Mouse (Mus musculus) liver, postnatal 0 days (tissue): Measurements from ENCODE around the gene Ubr1. TPM values are rescaled to one million over a fixed set of nuclear protein-coding genes. Genes with fewer than 3 reads are reported as not detected.
A peak's percentile ranks its signal among the peaks of the same experiment; 100 is the strongest.

ENCODE experiments used
- ATAC-seq: fragments of 200-750 bp; cut with Nextera tagmentation; 2 replicates; pipeline ENCODE4 v1.8.0; 2017; ENCODE audit warnings: mild to moderate bottlenecking, moderate library complexity
- DNase-seq: peaks from one replicate; pipeline ENCODE4 v3.0.0-alpha.2; 2016
- H3K27ac ChIP-seq: fragments of 300-500 bp; sonication (generic); 2 replicates; pipeline ENCODE4 v1.5.1; 2014; ENCODE audit warnings: antibody characterized with exemption, moderate library complexity, mild to moderate bottlenecking, low read depth
- H3K27me3 ChIP-seq: fragments of 300-500 bp; sonication (generic); 2 replicates; pipeline ENCODE4 v1.6.1; 2014; ENCODE audit warnings: low read length, control low read depth, mixed read lengths; ENCODE audit not compliant: insufficient read depth
- H3K36me3 ChIP-seq: fragments of 300-500 bp; sonication (generic); replicated peaks from 2 replicates; pipeline ENCODE4 v1.6.1; 2014; ENCODE audit warnings: mild to moderate bottlenecking, control low read depth, low read length, moderate library complexity, mixed read lengths; ENCODE audit not compliant: insufficient read depth
- H3K4me1 ChIP-seq: fragments of 300-500 bp; sonication (generic); 2 replicates; pipeline ENCODE4 v1.6.1; 2014; ENCODE audit warnings: antibody characterized with exemption, mild to moderate bottlenecking, control low read depth; ENCODE audit not compliant: insufficient read depth
- H3K4me2 ChIP-seq: fragments of 300-500 bp; sonication (generic); 2 replicates; pipeline ENCODE4 v1.6.1; 2014; ENCODE audit warnings: low read depth, mild to moderate bottlenecking, low read length, moderate library complexity, mixed read lengths
- H3K4me3 ChIP-seq: fragments of 300-500 bp; sonication (generic); 2 replicates; pipeline ENCODE4 v1.5.1; 2014; ENCODE audit warnings: low read depth, low read length
- H3K9ac ChIP-seq: fragments of 300-500 bp; sonication (generic); replicated peaks from 2 replicates; pipeline ENCODE4 v1.6.1; 2014; ENCODE audit warnings: mild to moderate bottlenecking, moderate library complexity
- H3K9me3 ChIP-seq: fragments of 300-500 bp; sonication (generic); 2 replicates; pipeline ENCODE4 v1.6.1; 2016; ENCODE audit warnings: mild to moderate bottlenecking, control low read depth, low read length, mixed read lengths
- CTCF ChIP-seq: sonication (generic); IDR thresholded peaks from 2 replicates; pipeline ENCODE4 v1.5.1; 2016; ENCODE audit warnings: antibody characterized with exemption, low read depth
- EP300 ChIP-seq: IDR thresholded peaks from 2 replicates; pipeline ENCODE4 v1.6.1; 2016; ENCODE audit warnings: antibody characterized with exemption, low read depth, mild to moderate bottlenecking
- WGBS: fragments of 180-500 bp; shearing (Covaris S2); extraction: QIAGEN DNeasy Blood & Tissue Kit; methylation state at CpG from one replicate; pipeline ENCODE4 v1.1.7; 2014; ENCODE audit not compliant: insufficient replicate concordance; 5-methylcytosine and 5-hydroxymethylcytosine counted together
- polyA plus RNA-seq: library from polyadenylated mRNA; unstranded; fragments of >200 nt; fragmentation: Nextera tagmentation; extraction: Ambion mirVana; gene quantifications from 2 replicates; pipeline ENCODE4 v1.2.1, GENCODE M21; 2015

The Ubr1 gene
- polyA plus RNA-seq, 1 experiment from 2014 or later, result 6.6 TPM

- DNase-seq, result no peak
- Histone ChIP-seq H3K4me1 (no peaks in the 10 kb centered on the region), H3K4me2 (no peak overlapping the region), H3K9me3 (no peaks in the 10 kb centered on the region), H3K9ac (no peak overlapping the region), H3K27ac (no peak overlapping the region), H3K4me3 (no peak overlapping the region), H3K27me3 (no peaks in the 10 kb centered on the region), H3K36me3 (peaks cover 43% of the 10 kb centered on the region)
- ATAC-seq, result no peak
- WGBS, result 85% methylated on average over 2 of the region's 2 CpGs
- TF ChIP-seq CTCF, result no peak
Observed at GRCm38 (mm10) chr2:120873192-120873591, 97.3 kb downstream of the Ubr1 start.

GRCm38 (mm10) chr2:120871447-120872336 is 98.8 kb downstream of the Ubr1 start:
- DNase-seq, result no peak
- TF ChIP-seq EP300, result no peak
- TF ChIP-seq CTCF, result no peak
- ATAC-seq, result no peak
- H3K4me1 ChIP-seq, result no peaks in the 10 kb centered on the region
- H3K9ac ChIP-seq, result no peak overlapping the region
- H3K36me3 ChIP-seq, result peaks cover 46% of the 10 kb centered on the region
- H3K27me3 ChIP-seq, result no peaks in the 10 kb centered on the region
- H3K4me2 ChIP-seq, result no peak overlapping the region
- no peak overlapping the region for H3K4me3 ChIP-seq
- no peak overlapping the region for H3K27ac ChIP-seq
- WGBS, result 83% methylated on average over 9 of the region's 9 CpGs
- H3K9me3 ChIP-seq, result no peaks in the 10 kb centered on the region

- H3K27ac ChIP-seq, result no peak overlapping the region
- H3K9me3 ChIP-seq, result no peaks in the 10 kb centered on the region
- no peak overlapping the region for H3K4me3 ChIP-seq
- TF ChIP-seq CTCF, result no peak
- TF ChIP-seq EP300, result no peak
- H3K4me1 ChIP-seq, result no peaks in the 10 kb centered on the region
- WGBS, result 92% methylated on average over 5 of the region's 5 CpGs
- DNase-seq, result no peak
- ATAC-seq, result no peak
- H3K4me2 ChIP-seq, result no peak overlapping the region
- H3K27me3 ChIP-seq, result no peaks in the 10 kb centered on the region
- peaks cover 47% of the 10 kb centered on the region for H3K36me3 ChIP-seq
- H3K9ac ChIP-seq, result no peak overlapping the region
Observed at GRCm38 (mm10) chr2:120867336-120867735, 103.2 kb downstream of the Ubr1 start.

GRCm38 (mm10) chr2:120866561-120866960 is 104.0 kb downstream of the Ubr1 start:
- Histone ChIP-seq H3K36me3 (peaks cover 52% of the 10 kb centered on the region), H3K9me3 (no peaks in the 10 kb centered on the region), H3K27me3 (no peaks in the 10 kb centered on the region), H3K4me3 (no peak overlapping the region), H3K4me1 (no peaks in the 10 kb centered on the region), H3K4me2 (no peak overlapping the region), H3K9ac (no peak overlapping the region), H3K27ac (no peak overlapping the region)
- TF ChIP-seq CTCF (peak; percentile 73), EP300 (no peak)
- peak; percentile 61 for DNase-seq
- no peak for ATAC-seq
- 15% methylated on average over 1 of the region's 1 CpGs for WGBS

DNA sequence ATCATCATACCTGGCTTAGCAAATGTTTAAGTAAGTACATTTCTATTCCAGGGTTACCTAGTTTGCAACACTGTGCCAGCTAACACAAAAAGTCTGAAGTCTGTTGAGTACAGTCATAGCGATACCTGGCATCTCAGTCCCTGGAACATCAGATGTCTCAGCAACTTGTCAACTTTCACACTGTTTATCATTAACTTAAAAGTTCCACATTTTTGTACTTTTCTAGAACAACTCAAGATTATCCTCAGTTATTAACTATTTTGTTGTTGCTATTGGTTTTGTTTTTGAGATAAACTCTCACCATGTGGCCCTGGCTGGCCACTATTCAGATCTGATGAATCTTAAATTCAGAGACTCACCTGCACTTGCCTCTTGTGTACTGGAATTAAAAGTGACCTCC is 107.1 kb downstream of the Ubr1 start:
- whole genome bisulfite sequencing, result 95% methylated on average over 1 of the region's 1 CpGs
- peaks cover 53% of the 10 kb centered on the region for H3K36me3 ChIP-seq
- H3K4me1 ChIP-seq, result no peaks in the 10 kb centered on the region
- H3K4me3 ChIP-seq, result no peak overlapping the region
- DNase-seq, result no peak
- no peak overlapping the region for H3K9ac ChIP-seq
- no peak overlapping the region for H3K27ac ChIP-seq
- H3K4me2 ChIP-seq, result no peak overlapping the region
- TF ChIP-seq CTCF (no peak), EP300 (no peak)
- H3K9me3 ChIP-seq, result no peaks in the 10 kb centered on the region
- no peaks in the 10 kb centered on the region for H3K27me3 ChIP-seq
- ATAC-seq, result no peak

GRCm38 (mm10) chr2:120860699-120861098 is 109.8 kb downstream of the Ubr1 start:
- H3K27me3 ChIP-seq, result no peaks in the 10 kb centered on the region
- H3K4me3 ChIP-seq, result no peak overlapping the region
- peaks cover 42% of the 10 kb centered on the region for H3K36me3 ChIP-seq
- H3K9me3 ChIP-seq, result no peaks in the 10 kb centered on the region
- 83% methylated on average over 1 of the region's 1 CpGs for WGBS
- DNase-seq, result no peak
- H3K27ac ChIP-seq, result no peak overlapping the region
- no peak overlapping the region for H3K9ac ChIP-seq
- H3K4me1 ChIP-seq, result no peaks in the 10 kb centered on the region
- TF ChIP-seq EP300, result no peak
- TF ChIP-seq CTCF, result no peak
- H3K4me2 ChIP-seq, result no peak overlapping the region
- ATAC-seq, result no peak
